Mouse (Mus musculus) thymus, postnatal 10 days (tissue): Measurements from ENCODE around the gene March7.

ENCODE experiments used
- DNase-seq, 2 experiments: peaks; one replicate each; pipeline ENCODE4 v3.0.0; 2021; ENCODE audit warnings: low spot score in 2 of 2

March7 gene

DNA sequence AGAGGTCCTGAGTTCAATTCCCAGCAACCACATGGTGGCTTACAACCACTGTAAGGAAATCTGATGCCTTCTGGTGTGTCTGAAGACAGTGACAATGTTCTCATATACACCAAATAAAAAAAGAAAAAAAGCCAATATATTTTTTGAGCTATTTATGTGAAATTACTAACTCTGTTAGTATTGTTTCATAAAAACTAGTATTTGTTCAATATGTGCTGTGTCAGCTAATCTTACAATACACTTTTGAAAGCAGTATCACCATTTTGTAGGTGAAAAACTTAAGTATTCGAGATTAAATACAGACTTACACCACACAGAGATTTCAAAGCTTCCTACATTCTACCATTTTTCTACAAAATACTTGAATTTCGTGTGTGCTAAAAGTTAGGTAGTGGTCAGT, 5.0 kb downstream of the March7 start:
- DNase-seq, result no peak

GRCm38 (mm10) chr2:60216547-60217153, 7.0 kb downstream of the March7 start:
- DNase-seq, result no peak

DNA sequence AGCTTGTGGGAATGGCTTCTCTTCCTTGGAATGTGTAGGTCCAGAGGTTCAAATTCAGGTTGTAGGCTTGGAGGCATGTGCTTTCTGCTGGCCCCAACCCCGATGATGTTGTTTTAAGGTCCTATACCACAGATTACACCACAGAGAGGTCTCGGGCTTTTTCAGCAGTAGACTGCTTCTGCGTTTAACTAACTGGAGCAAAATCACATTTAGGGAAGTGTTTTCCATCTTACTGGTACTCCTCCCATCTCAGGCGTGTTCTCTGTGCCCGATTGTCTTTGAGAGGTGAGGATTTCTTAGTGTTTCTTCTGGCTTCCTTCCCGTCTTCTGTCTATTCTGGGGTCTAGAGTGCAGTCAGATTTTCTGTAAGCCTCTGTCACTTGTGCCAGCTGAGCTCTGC, 7.9 kb downstream of the March7 start:
- DNase-seq, result no peak

GRCm38 (mm10) chr2:60221236-60221635, 11.5 kb downstream of the March7 start:
- DNase-seq, result no peak

GRCm38 (mm10) chr2:60221954-60222353, 12.3 kb downstream of the March7 start:
- no peak for DNase-seq

DNA sequence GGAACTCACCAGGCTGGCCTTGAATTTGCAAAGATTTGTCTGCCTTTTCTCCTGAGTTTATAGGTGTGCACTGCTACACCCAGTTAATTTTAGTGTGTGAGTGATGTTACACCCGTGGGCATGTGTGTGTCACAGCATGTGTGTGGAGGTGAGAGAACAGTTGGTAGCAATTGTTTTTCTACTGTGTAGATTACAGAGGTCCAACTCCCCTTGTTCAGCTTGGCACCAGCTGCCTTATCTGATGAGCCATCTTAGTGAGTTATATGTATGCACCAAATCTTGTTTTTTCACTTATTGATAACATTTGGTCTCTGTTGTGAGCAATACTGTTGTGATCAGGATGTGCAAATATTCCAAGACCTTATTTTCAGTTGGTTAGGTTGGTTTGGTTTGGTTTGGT, 13.8 kb downstream of the March7 start:
- DNase-seq, result no peak

GRCm38 (mm10) chr2:60228470-60228869, 18.8 kb downstream of the March7 start:
- DNase-seq, result no peak

DNA sequence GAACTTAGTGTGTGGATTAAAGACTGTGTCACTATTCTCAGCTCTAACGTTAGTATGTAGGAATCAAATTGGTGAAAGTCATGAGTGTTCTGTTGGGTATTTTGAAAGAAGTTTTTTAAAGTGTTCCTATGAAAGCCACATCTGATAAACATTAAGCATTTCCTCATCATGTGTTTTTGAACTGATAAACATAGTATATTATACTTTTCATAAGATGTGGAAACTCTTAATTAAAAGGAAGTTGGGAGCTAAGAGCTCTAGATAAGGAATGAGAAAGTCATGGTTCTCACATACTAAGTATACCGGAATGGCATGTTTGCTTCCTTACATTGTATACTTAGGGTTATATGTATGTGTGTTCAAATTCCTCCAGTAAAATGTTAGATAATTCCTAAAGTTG, 20.7 kb downstream of the March7 start:
- DNase-seq, result no peak

- no peak for DNase-seq
These were observed 23.5 kb downstream of the March7 start for GRCm38 (mm10) chr2:60233147-60233546.

- no peak for DNase-seq
These were observed 24.8 kb downstream of the March7 start for GRCm38 (mm10) chr2:60234506-60234905.

DNA sequence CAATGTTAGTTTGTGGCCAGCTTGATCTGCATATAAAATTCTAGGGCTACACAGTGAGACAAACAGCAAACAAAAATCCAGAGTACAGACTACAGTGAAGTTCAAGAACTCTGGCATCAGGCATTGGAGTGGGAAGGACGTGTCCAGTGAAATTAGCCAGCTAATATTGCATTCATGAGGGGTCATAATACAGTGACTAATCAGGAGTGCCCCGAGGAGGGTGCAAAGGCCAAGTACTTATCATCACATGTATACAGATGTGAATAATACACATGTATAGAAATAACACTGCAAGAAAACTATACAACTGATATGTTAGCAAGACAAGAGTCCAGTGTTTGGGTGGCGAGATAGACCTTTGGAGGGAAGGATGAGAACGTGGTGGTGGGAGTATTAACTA, 43.1 kb downstream of the March7 start:
- no peak for DNase-seq

DNA sequence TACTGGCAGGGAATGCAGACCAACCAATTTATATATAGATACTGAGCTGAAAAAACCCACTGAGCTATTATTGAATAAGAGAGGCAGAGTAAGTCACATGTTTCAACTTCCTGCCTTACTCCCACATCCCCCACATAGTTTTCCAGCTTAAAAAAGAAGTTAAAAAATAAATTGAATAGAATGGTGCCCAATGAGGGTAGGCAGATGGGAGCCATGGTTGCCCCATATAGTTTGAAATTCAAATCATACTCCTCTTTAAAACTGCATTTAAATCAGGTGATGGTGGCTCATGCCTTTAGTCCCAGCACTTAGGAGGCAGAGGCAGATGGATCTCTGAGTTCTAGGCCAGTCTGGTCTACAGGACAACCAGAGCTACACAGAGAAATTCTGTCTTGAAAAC, 43.8 kb downstream of the March7 start:
- no peak for DNase-seq

DNA sequence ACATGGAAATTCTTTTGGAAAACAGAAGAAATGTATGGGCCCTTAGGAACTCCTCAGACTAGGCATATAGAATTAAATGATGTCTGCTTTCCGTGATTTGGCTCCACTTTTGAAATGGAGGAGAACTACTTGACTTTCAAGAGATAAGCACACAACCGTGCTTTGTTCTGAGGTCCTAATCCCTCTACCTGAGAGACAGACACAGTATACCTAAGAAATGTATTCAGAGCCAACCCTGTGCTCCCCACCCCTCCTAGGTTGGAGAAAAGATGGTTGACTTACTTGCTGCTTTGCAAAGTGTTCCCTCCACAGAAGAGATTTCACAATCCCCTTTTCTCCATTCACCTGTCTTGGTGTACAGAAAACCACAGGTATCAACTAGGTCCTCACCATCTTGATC, 47.1 kb downstream of the March7 start:
- DNase-seq, result no peak

DNA sequence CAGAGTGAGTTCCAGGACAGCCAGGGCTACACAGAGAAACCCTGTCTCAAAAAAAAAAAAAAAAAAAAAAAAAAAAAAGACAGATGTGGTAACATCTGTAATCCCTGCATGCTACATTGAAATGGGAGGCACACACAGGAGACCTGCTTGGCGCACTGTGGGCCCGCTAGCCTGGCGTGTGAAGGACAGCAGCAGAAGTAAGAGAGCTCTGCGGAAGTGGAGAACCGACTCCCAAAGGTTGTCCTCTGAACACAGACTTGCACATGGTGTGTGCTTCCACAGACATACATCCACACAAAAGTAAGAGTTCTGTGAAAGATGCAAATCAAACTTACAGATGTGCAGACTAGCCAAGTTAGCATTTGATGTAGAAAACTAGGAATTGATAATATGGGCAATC, 49.5 kb downstream of the March7 start:
- no peak for DNase-seq

DNA sequence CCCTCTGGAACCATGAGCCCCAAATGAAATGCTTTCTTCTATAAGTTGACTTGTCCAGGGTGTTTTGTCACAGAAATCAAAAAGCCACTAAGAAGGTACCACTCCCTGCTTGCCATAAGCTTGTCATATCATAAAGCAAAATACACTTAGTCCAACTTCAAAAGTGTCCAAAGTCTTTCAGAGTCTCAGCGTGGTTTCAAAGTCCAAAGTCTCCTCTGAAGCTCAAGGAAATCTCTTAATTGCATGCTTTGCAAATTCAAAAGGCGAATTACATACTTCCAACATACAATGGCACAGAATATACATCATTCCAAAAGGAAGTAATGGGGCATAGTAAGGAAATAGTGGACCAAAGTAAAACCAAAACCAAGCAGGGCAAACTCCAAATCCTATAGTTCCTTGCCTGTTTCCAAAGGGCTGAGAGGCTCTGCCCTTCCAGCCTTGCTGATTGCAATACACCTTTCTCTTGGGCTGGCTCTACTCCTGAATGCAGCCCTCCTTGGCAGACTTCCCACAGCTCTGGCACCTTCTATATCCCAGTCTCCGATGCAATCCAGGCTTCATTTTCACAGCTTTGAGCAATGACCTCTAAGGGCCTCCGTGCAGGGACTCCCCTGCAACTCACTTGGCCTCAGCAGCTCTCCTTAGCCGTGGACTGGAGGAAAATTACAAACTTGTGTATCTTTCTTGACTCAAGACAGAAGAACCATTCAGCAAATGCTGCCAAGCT, 51.1 kb downstream of the March7 start:
- DNase-seq, result no peak

GRCm38 (mm10) chr2:60267567-60267966, 57.9 kb downstream of the March7 start:
- no peak for DNase-seq

- DNase-seq, result no peak
These were observed 60.3 kb downstream of the March7 start for GRCm38 (mm10) chr2:60269856-60270479.

DNA sequence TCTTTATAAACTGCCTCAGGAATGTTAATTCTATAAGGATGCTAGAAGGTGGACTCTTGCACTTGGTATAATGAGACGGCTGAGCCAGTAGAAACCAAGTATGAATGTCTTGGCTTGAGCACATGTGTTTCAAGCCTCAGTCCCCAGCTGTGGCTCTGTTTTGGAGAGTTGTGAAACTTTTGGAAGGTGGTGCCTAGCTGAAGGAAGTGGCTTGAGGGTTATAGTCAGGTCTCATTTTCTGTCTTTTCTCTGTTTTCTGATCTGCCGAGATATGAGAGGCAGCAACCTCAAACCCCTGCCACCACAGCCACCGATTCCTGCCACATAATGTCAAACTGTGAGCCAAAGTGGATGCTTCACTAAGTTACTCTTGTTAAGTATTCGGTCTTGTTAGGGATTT, 68.9 kb downstream of the March7 start:
- DNase-seq, result no peak

- DNase-seq, result no peak
These were observed 72.9 kb downstream of the March7 start for GRCm38 (mm10) chr2:60282625-60283024.

GRCm38 (mm10) chr2:60283208-60283750, 73.6 kb downstream of the March7 start:
- DNase-seq, result no peak

DNA sequence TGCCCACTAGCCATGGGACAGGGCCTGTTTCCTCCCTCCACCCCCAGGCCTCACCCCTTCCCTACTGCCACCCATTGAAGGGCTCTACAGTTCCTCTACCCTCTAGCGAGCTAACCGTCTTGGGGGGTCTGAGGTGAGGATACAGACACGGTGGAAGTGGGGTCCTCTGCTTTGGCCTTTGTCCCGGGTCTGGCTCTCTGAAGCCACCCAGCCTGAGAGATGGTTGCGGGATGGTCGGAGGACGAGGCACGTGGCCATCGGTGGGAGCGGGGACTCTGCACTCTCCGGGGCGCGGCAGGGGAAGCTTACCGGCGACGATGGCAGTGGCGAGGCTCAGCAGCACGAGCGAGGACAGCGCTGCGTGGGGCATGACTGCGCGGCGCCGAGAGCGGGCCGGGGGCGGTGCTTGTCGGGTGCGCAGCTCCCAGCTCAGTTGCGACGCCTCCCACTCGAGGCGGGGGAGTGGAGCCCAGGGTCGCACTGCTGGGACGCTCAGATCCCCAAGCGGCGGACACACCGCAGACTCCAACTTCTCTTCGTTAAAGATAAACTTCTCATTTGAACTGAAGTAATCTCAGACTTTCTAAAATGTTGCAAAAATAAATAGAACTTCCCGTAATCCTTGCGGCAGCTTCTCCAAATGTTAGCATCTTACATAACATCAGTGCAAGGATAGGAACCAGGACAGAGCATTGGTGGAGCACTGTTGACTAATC, 74.2 kb downstream of the March7 start:
- peak; percentile 12 to 53 for DNase-seq

DNA sequence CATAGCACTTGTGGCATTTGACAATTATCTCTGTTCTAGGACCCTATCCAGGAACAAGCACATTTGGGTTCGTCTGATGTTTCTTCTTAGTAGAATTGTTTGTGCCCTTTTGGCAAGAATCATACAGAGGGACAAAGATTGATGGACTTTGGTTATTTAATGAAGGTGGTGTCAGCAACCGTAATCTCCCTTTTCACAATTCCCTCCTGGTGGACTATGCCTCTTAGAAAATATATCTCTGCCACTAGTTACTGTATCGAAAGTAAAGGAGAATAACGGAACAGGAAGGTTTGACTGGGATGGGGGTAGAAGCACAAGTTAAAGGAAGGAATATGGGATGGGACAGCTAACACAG, 74.8 kb downstream of the March7 start, which contains the start of gene Cd302:
Gene Cd302 (minus strand): TSS at position 22 of the 355 bp plus-strand sequence.
- no peak for DNase-seq
